Mouse (Mus musculus) embryo, embryonic 10.5 days (tissue): Measurements from ENCODE around the gene Itgb2l.
"Not testable (repeated sequence)": the region's sequence is repeated elsewhere in the genome, so short reads cannot be mapped to it uniquely, and the experiment has no call there.

Source experiments
- DNase-seq: peaks from one replicate; pipeline ENCODE4 v3.0.0-alpha.2; 2015; ENCODE audit warnings: low spot score

Gene Itgb2l

GRCm38 (mm10) chr16:96443468-96443867 is at the start of gene Itgb2l:
TSS of gene Itgb2l (minus strand) at chr16:96443619.
- DNase-seq: no peak

- no peak for DNase-seq
These were observed 48.1 kb upstream of the Itgb2l start for GRCm38 (mm10) chr16:96491530-96491929.

GRCm38 (mm10) chr16:96488038-96488437 is 44.6 kb upstream of the Itgb2l start:
- DNase-seq: no peak

- DNase-seq: no peak
These were observed 43.7 kb upstream of the Itgb2l start for GRCm38 (mm10) chr16:96487007-96487684.

GRCm38 (mm10) chr16:96481791-96482190 is 38.4 kb upstream of the Itgb2l start:
- DNase-seq: no peak

GRCm38 (mm10) chr16:96474185-96474584 is 30.8 kb upstream of the Itgb2l start:
- no peak for DNase-seq

GRCm38 (mm10) chr16:96472816-96473215 is 29.4 kb upstream of the Itgb2l start:
- peak; percentile 31 for DNase-seq

GRCm38 (mm10) chr16:96472361-96472760 is 28.9 kb upstream of the Itgb2l start:
- DNase-seq: peak; percentile 38

- DNase-seq: peak; percentile 28
These were observed 26.2 kb upstream of the Itgb2l start for GRCm38 (mm10) chr16:96469640-96470039.

GRCm38 (mm10) chr16:96468698-96469097 is 25.3 kb upstream of the Itgb2l start:
- no peak for DNase-seq

GRCm38 (mm10) chr16:96468011-96468410 is 24.6 kb upstream of the Itgb2l start:
- no peak for DNase-seq

- peak; percentile 83 for DNase-seq
These were observed 24.0 kb upstream of the Itgb2l start, which contains the start of gene Pcp4 for GRCm38 (mm10) chr16:96467445-96467844. TSS of gene Pcp4 (plus strand) at chr16:96467606.

GRCm38 (mm10) chr16:96460788-96461187 is 17.4 kb upstream of the Itgb2l start:
- no peak for DNase-seq

- no peak for DNase-seq
These were observed 15.9 kb upstream of the Itgb2l start for GRCm38 (mm10) chr16:96459356-96459755.

- no peak for DNase-seq
These were observed 14.2 kb upstream of the Itgb2l start for GRCm38 (mm10) chr16:96457612-96458011.

- DNase-seq: no peak
These were observed 10.7 kb upstream of the Itgb2l start for GRCm38 (mm10) chr16:96454086-96454485.

- not testable (repeated sequence) for DNase-seq
These were observed 7.5 kb upstream of the Itgb2l start for GRCm38 (mm10) chr16:96450871-96451270.

- DNase-seq: no peak
These were observed 1.6 kb downstream of the Itgb2l start for GRCm38 (mm10) chr16:96441826-96442225.

- DNase-seq: no peak
These were observed 2.5 kb downstream of the Itgb2l start for GRCm38 (mm10) chr16:96440871-96441270.

- DNase-seq: no peak
These were observed 3.7 kb downstream of the Itgb2l start for GRCm38 (mm10) chr16:96439682-96440081.

- DNase-seq: no peak
These were observed 4.5 kb downstream of the Itgb2l start for GRCm38 (mm10) chr16:96438946-96439345.

GRCm38 (mm10) chr16:96434024-96434785 is 9.2 kb downstream of the Itgb2l start:
- no peak for DNase-seq

- no peak for DNase-seq
These were observed 10.2 kb downstream of the Itgb2l start for GRCm38 (mm10) chr16:96433266-96433665.
